Mouse (Mus musculus) midbrain, embryonic 12.5 days (tissue): ENCODE measurements around the gene Fgf11. TPM values are rescaled to one million over a fixed set of nuclear protein-coding genes. Genes with fewer than 3 reads are reported as not detected.
A peak's percentile ranks its signal among the peaks of the same experiment; 100 is the strongest.

ENCODE experiments used
- ATAC-seq: fragments of 200-750 bp; cut with Nextera tagmentation; 2 replicates; pipeline ENCODE4 v1.8.0; 2017; ENCODE audit warnings: low read depth, moderate TSS enrichment, moderate library complexity; ENCODE audit not compliant: low FRiP score
- H3K27ac ChIP-seq: fragments of 300-500 bp; sonication (generic); replicated peaks from 2 replicates; pipeline ENCODE4 v1.5.1; 2016; ENCODE audit warnings: mild to moderate bottlenecking
- H3K27me3 ChIP-seq: fragments of 300-500 bp; sonication (generic); 2 replicates; pipeline ENCODE4 v1.6.1; 2016; ENCODE audit warnings: mild to moderate bottlenecking
- H3K36me3 ChIP-seq: fragments of 300-500 bp; sonication (generic); 2 replicates; pipeline ENCODE4 v1.6.1; 2016
- H3K4me1 ChIP-seq: fragments of 300-500 bp; sonication (generic); 2 replicates; pipeline ENCODE4 v1.6.1; 2016
- H3K4me2 ChIP-seq: fragments of 300-500 bp; sonication (generic); replicated peaks from 2 replicates; pipeline ENCODE4 v1.6.1; 2016; ENCODE audit warnings: mild to moderate bottlenecking, moderate library complexity
- H3K4me3 ChIP-seq: fragments of 300-500 bp; sonication (generic); 2 replicates; pipeline ENCODE4 v1.5.1; 2016; ENCODE audit warnings: mild to moderate bottlenecking
- H3K9ac ChIP-seq: fragments of 300-500 bp; sonication (generic); replicated peaks from 2 replicates; pipeline ENCODE4 v1.6.1; 2016; ENCODE audit warnings: mild to moderate bottlenecking, moderate library complexity
- H3K9me3 ChIP-seq: fragments of 300-500 bp; sonication (generic); 2 replicates; pipeline ENCODE4 v1.6.1; 2016; ENCODE audit warnings: mild to moderate bottlenecking
- WGBS: fragments of 180-500 bp; shearing (Covaris S2); methylation state at CpG from one replicate; pipeline ENCODE4 v1.1.7; 2016; 5-methylcytosine and 5-hydroxymethylcytosine counted together
- polyA plus RNA-seq: library from polyadenylated mRNA; unstranded; fragments of >200 nt; fragmentation: Nextera tagmentation; extraction: Ambion mirVana; gene quantifications from 2 replicates; pipeline ENCODE4 v1.2.1, GENCODE M21; 2016

The Fgf11 gene
- polyA plus RNA-seq, 1 experiment from 2014 or later = 2.7 TPM

GRCm38 (mm10) chr11:69777504-69778257 is 24.0 kb downstream of the Fgf11 start:
- ATAC-seq = no peak
- WGBS = 70% methylated on average over 24 of the region's 26 CpGs

DNA sequence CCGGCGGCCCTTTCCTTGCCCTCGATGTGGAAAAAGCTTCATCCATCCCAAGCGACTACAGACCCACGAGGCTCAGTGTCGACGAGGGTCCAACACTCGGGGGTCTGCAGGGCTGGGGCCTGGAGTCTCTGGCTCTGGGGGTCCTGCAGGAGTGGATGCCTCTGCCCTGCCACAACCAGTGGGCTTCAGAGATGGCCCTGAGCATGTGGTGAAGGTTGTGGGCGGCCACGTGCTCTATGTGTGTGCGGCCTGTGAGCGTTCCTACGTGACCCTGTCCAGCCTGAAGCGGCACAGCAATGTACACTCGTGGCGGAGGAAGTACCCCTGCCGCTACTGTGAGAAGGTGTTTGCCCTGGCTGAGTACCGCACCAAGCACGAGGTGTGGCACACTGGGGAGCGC is 25.2 kb downstream of the Fgf11 start:
- H3K4me3 ChIP-seq = no peak overlapping the region
- no peaks in the 10 kb centered on the region for H3K4me1 ChIP-seq
- no peak overlapping the region for H3K9ac ChIP-seq
- ATAC-seq = no peak
- no peaks in the 10 kb centered on the region for H3K9me3 ChIP-seq
- peaks cover 21% of the 10 kb centered on the region for H3K27me3 ChIP-seq
- H3K27ac ChIP-seq = no peak overlapping the region
- 86% methylated on average over 20 of the region's 20 CpGs for whole genome bisulfite sequencing
- 0 out of 2 replicates have a peak, but pooled peaks cover 4% of the 10 kb centered on the region for H3K36me3 ChIP-seq
- no peak overlapping the region for H3K4me2 ChIP-seq

More at GRCm38 (mm10) chr11:69777504-69778257, 24.0 kb downstream of the Fgf11 start:
- Histone ChIP-seq H3K27ac (no peak overlapping the region), H3K9me3 (no peaks in the 10 kb centered on the region), H3K4me3 (no peak overlapping the region), H3K27me3 (peaks cover 21% of the 10 kb centered on the region), H3K4me1 (no peaks in the 10 kb centered on the region), H3K36me3 (0 out of 2 replicates have a peak, but pooled peaks cover 4% of the 10 kb centered on the region), H3K9ac (no peak overlapping the region), H3K4me2 (no peak overlapping the region)

DNA sequence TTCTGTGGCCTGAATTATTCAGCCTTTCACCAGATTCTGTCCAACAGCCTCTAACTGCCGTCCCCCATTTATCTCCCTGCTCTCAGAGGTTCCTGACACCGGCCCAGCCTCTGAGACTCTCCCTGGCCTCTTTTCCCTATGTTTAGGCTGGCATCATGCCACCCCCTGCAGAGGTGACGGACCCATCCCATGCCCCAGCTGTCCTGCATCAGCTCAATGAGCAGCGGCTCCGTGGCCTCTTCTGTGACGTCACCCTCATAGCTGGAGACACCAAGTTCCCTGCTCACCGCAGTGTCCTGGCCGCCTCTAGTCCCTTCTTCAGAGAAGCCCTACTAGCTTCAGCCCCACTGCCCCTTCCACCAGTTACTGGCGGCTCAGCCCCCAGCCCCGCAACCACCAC is 25.9 kb downstream of the Fgf11 start:
- no peak overlapping the region for H3K4me3 ChIP-seq
- H3K4me2 ChIP-seq = no peak overlapping the region
- H3K36me3 ChIP-seq = 0 out of 2 replicates have a peak, but pooled peaks cover 4% of the 10 kb centered on the region
- no peaks in the 10 kb centered on the region for H3K9me3 ChIP-seq
- WGBS = 68% methylated on average over 10 of the region's 10 CpGs
- peaks cover 21% of the 10 kb centered on the region for H3K27me3 ChIP-seq
- ATAC-seq = no peak
- no peak overlapping the region for H3K27ac ChIP-seq
- no peaks in the 10 kb centered on the region for H3K4me1 ChIP-seq
- no peak overlapping the region for H3K9ac ChIP-seq

DNA sequence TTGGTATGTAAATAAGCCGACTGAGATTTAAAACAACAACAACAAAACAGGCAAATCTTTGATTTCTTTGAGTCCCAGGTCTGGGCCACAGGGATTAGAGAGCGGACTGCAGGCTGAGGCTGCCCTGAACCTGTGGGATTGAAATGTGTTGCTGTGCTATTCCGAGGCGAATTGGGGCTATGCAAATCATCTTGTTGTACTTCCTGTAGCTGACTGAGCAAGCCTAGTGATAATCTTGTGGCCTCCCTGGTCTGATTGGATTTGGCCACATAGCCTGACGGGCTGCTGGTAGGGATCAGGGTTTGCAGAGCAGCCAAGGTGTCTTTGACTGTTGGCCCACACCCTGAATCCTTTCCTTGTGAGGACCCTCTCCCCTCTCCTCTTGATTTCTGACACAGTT is 26.7 kb downstream of the Fgf11 start:
- H3K9me3 ChIP-seq = no peaks in the 10 kb centered on the region
- no peak overlapping the region for H3K4me2 ChIP-seq
- no peak overlapping the region for H3K9ac ChIP-seq
- 0 out of 2 replicates have a peak, but pooled peaks cover 4% of the 10 kb centered on the region for H3K36me3 ChIP-seq
- H3K27ac ChIP-seq = no peak overlapping the region
- ATAC-seq = no peak
- 63% methylated on average over 5 of the region's 5 CpGs for WGBS
- H3K4me3 ChIP-seq = no peak overlapping the region
- no peaks in the 10 kb centered on the region for H3K4me1 ChIP-seq
- peaks cover 21% of the 10 kb centered on the region for H3K27me3 ChIP-seq

GRCm38 (mm10) chr11:69767625-69767909 is 34.1 kb downstream of the Fgf11 start:
- Histone ChIP-seq H3K36me3 (no peaks in the 10 kb centered on the region), H3K4me1 (peaks cover 20% of the 10 kb centered on the region), H3K9ac (no peak overlapping the region), H3K9me3 (no peaks in the 10 kb centered on the region), H3K4me3 (no peak overlapping the region), H3K27ac (no peak overlapping the region), H3K4me2 (peak overlapping the region; percentile 69; the same call in 1 of the 2 replicates), H3K27me3 (peaks cover 8% of the 10 kb centered on the region)
- WGBS = 67% methylated on average over 4 of the region's 4 CpGs
- ATAC-seq = no peak

- H3K4me1 ChIP-seq = peaks cover 20% of the 10 kb centered on the region
- H3K9me3 ChIP-seq = no peaks in the 10 kb centered on the region
- peak overlapping the region; percentile 72 for H3K4me3 ChIP-seq
- H3K27ac ChIP-seq = no peak overlapping the region
- peak overlapping the region; percentile 69 for H3K4me2 ChIP-seq
- 62% methylated on average over 13 of the region's 13 CpGs for WGBS
- no peak for ATAC-seq
- peak overlapping the region; percentile 92 for H3K9ac ChIP-seq
- H3K36me3 ChIP-seq = no peaks in the 10 kb centered on the region
- H3K27me3 ChIP-seq = peaks cover 8% of the 10 kb centered on the region
Observed at GRCm38 (mm10) chr11:69766872-69767624, 34.6 kb downstream of the Fgf11 start.

DNA sequence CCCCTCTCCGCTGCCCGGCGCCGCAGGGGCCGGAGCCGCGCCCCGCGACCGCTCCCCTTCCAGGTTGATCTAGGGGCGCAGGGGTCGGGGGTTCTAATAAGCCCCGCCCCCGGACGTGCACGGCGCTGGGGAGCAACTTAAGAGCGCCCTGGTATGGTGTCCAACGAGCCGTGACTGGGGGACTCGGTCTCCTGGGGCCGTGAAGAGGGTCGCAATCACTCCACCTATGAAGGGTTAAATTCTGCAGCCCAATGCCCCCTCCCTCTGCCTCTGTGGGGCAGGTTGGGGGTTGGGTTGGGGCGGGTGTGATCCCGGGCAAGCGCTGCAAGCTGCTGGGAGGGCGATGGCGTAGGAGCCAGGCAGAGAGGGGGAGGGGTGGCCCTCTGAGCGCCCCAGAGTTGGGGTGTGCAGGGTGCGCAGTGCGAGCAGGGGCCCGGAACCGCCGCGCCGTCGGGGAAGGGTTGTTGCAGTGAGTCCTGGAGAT is 35.5 kb downstream of the Fgf11 start:
- Histone ChIP-seq H3K27me3 (peaks cover 8% of the 10 kb centered on the region), H3K4me1 (peaks cover 20% of the 10 kb centered on the region), H3K9me3 (no peaks in the 10 kb centered on the region), H3K27ac (peak overlapping the region; percentile 72), H3K9ac (peak overlapping the region; percentile 92), H3K4me3 (peak overlapping the region; percentile 72), H3K36me3 (no peaks in the 10 kb centered on the region), H3K4me2 (peak overlapping the region; percentile 69)
- ATAC-seq = peak; percentile 68; the same call in 1 of the 2 replicates
- under 1% methylated on average over 34 of the region's 37 CpGs for WGBS

DNA sequence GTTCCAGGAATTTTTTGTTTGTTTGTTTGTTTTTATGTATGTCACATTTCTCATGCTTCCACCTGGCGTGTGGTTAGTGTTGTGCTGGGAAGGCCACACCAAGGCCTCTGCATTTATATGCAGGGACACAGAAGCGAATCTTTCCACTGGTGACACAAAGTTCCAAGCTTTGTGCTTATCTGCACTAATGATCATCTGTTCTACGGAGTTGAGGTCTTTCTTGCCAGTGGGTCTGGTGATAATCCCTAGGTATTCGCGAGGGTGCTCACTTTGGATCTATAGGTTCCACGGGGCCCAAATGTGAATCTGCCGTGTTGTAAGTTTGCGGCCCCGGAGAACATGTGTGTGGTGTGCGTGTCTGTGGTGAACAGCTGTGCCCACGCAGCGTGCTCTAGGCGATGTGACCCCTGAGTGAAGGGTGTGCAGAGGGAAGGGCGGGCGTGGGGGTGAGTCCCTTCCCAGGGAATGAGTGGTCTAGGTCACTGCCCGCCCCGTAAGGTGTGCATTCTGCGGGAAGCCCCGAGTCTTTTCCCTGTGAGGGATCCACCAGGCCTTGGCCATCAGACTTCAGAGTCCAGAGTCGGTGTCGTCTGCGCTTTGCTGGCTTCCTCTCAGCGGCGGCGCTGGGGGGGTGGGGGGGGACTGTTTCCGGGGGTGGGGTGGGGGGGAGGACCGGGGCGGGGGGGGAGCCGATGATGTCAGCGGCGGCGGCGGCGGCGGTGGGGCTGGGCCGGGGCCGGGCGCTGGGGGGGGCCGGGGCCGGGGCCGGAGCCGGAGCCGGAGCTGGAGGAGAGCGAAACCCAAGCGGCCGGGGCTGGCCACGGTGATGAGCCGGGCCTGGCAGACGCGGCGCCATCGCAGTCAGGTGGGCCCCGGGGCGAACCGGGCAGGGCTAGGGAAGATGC is 36.2 kb downstream of the Fgf11 start, which contains the start of gene Zbtb4:
Zbtb4 (plus strand) TSS at position 692 of the 905 bp plus-strand sequence.
- peak within 1 kb of the TSS; percentile 72 for H3K4me3 ChIP-seq
- peak within 1 kb of the TSS; percentile 69 for H3K4me2 ChIP-seq
- peak within 1 kb of the TSS; percentile 92 for H3K9ac ChIP-seq
- no peaks in the 10 kb centered on the region for H3K9me3 ChIP-seq
- H3K27ac ChIP-seq = peak within 1 kb of the TSS; percentile 72
- peak; percentile 75; the same call in 1 of the 2 replicates for ATAC-seq
- peaks cover 8% of the 10 kb centered on the region for H3K27me3 ChIP-seq
- no peaks in the 10 kb centered on the region for H3K36me3 ChIP-seq
- H3K4me1 ChIP-seq = peaks cover 22% of the 10 kb centered on the region
- WGBS = 30% methylated on average over 29 of the region's 55 CpGs

- H3K9me3 ChIP-seq = no peaks in the 10 kb centered on the region
- 68% methylated on average over 7 of the region's 7 CpGs for WGBS
- peaks cover 8% of the 10 kb centered on the region for H3K27me3 ChIP-seq
- H3K4me2 ChIP-seq = no peak overlapping the region
- no peak overlapping the region for H3K4me3 ChIP-seq
- H3K4me1 ChIP-seq = peaks cover 33% of the 10 kb centered on the region
- no peak for ATAC-seq
- H3K9ac ChIP-seq = no peak overlapping the region
- H3K36me3 ChIP-seq = no peaks in the 10 kb centered on the region
- no peak overlapping the region for H3K27ac ChIP-seq
Observed at GRCm38 (mm10) chr11:69763551-69763950, 38.1 kb downstream of the Fgf11 start.

- Histone ChIP-seq H3K9ac (no peak within 1 kb of the TSS), H3K27ac (peak within 1 kb of the TSS; percentile 98), H3K9me3 (no peaks in the 10 kb centered on the region), H3K27me3 (no peaks in the 10 kb centered on the region), H3K36me3 (no peaks in the 10 kb centered on the region), H3K4me1 (peaks cover 28% of the 10 kb centered on the region), H3K4me3 (no peak within 1 kb of the TSS), H3K4me2 (no peak within 1 kb of the TSS)
- ATAC-seq = no peak
- whole genome bisulfite sequencing = 83% methylated on average over 1 of the region's 1 CpGs
Observed at GRCm38 (mm10) chr11:69761868-69762267, 39.8 kb downstream of the Fgf11 start, which contains the start of gene Slc35g3. Gene Slc35g3 (minus strand): TSS chr11:69761968.

DNA sequence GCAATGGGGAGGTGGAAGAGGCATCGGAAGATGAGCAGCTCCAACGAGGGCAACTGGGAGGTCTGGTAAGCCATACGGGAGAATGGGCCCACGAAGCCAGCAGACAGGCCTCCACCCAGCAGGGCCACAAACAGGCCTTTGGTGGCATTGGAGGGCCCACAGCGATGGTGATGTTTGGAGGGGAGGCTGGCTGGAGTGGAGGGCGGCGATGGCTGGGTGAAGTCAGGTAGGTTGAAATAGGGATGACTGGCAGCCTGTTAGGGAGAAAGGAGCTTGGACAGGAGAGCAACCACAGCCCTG is 40.8 kb downstream of the Fgf11 start:
- H3K4me2 ChIP-seq = no peak overlapping the region
- no peak overlapping the region for H3K9ac ChIP-seq
- H3K9me3 ChIP-seq = no peaks in the 10 kb centered on the region
- peak overlapping the region; percentile 98 for H3K27ac ChIP-seq
- no peaks in the 10 kb centered on the region for H3K36me3 ChIP-seq
- H3K4me1 ChIP-seq = peaks cover 32% of the 10 kb centered on the region
- no peak overlapping the region for H3K4me3 ChIP-seq
- 93% methylated on average over 7 of the region's 7 CpGs for WGBS
- no peaks in the 10 kb centered on the region for H3K27me3 ChIP-seq
- no peak for ATAC-seq
